Mouse (Mus musculus): Measurements from ENCODE around the gene Dad1.

DNA sequence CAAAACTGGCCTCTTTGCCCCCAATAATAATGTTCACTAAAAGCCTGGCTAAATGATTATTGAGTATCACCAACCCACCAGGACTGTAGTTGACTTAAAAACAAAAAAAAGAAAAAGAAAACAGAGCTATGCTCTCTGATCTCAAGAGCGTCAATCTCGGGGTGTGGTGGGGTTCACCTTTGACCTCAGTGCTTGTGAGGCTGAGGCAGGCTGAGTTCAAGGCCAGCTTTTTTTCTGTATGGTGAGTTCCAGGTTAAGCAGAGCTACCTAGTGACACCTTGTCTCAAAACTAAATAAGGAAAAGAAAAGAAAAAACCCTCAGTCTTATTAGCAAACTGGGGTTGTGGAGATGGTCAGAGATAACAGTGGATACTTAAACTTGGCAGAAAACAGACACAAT is 43.5 kb downstream of the Dad1 start:
- TF ChIP-seq POLR2A (IDR thresholded peaks at IDR 0.05; ENCODE audit: insufficient read length, low read depth) = no peak
- no peak for TF ChIP-seq MAX (IDR thresholded peaks at IDR 0.05; ENCODE audit: low read depth)
- no peak for TF ChIP-seq TCF3 (IDR thresholded peaks at IDR 0.05; ENCODE audit: insufficient read length, low read depth)
- no peak for TF ChIP-seq TCF12 (IDR thresholded peaks at IDR 0.05; ENCODE audit: insufficient read depth, poor library complexity, severe bottlenecking)
- no peak for TF ChIP-seq MYOD1 (IDR thresholded peaks at IDR 0.05; ENCODE audit: control insufficient read depth in 1 of 3, insufficient read length in 2 of 3, low read depth in 2 of 3)
